Comparison of ENCODE assay signal across 8 mouse cellular contexts in the genomic region with DNA sequence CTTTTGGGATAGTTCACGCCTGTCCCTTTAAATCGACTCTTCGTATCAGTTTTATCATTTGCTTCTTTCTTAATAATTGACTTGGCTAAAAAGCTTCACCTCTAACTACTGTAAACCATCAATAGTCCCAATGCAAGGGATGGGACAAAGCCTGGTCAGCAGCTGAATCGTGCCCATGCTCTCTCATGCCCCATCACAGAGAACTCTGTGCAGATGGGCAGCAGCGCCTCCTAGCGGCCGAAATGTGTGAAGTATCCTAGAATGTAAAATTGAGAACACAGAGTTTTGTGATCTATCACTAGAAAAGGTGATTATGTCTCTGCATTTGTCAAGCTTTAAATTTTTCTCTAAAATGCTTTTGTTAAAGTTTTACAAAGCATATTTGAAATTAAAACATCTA.
DNase-seq lines count a peak whose midpoint lies in the region; ATAC-seq and TF ChIP-seq lines count a peak whose summit lies in the region.

No protein-coding gene starts in this region.

- no peak overlapping the region for H3K9ac ChIP-seq in neural tube, embryonic 15.5 days (replicated peaks)
- no peak overlapping the region for H3K9ac ChIP-seq in embryonic facial prominence, embryonic 14.5 days (ENCODE audit: low read depth, low read length)
- no peak overlapping the region for H3K9ac ChIP-seq in neural tube, embryonic 12.5 days

- H3K27me3 ChIP-seq in neural tube, embryonic 15.5 days (replicated peaks) = no peaks in the 10 kb centered on the region
- no peaks in the 10 kb centered on the region for H3K27me3 ChIP-seq in embryonic facial prominence, embryonic 14.5 days (replicated peaks; ENCODE audit: control insufficient read depth, insufficient read depth, low read length)
- no peaks in the 10 kb centered on the region for H3K27me3 ChIP-seq in kidney, adult 2 months (replicated peaks; ENCODE audit: control insufficient read depth, insufficient read depth, low read length)
- no peaks in the 10 kb centered on the region for H3K27me3 ChIP-seq in limb, embryonic 10.5 days (ENCODE audit: low read depth, poor library complexity, severe bottlenecking)
- H3K27me3 ChIP-seq in neural tube, embryonic 12.5 days (replicated peaks) = no peaks in the 10 kb centered on the region

- H3K4me3 ChIP-seq in neural tube, embryonic 15.5 days (replicated peaks) = no peak overlapping the region
- H3K4me3 ChIP-seq in bone marrow macrophage, adult 2 months (ENCODE audit: insufficient read depth, low read length) = no peak overlapping the region
- no peak overlapping the region for H3K4me3 ChIP-seq in embryonic facial prominence, embryonic 14.5 days (ENCODE audit: low read depth, low read length)
- H3K4me3 ChIP-seq in kidney, adult 2 months (ENCODE audit: insufficient read depth, low read depth, low read length) = no peak overlapping the region
- no peak overlapping the region for H3K4me3 ChIP-seq in limb, embryonic 10.5 days
- H3K4me3 ChIP-seq in neural tube, embryonic 12.5 days = no peak overlapping the region

- no peaks in the 10 kb centered on the region for H3K9me3 ChIP-seq in neural tube, embryonic 15.5 days (replicated peaks)
- no peaks in the 10 kb centered on the region for H3K9me3 ChIP-seq in embryonic facial prominence, embryonic 14.5 days (ENCODE audit: control insufficient read depth, low read length)
- no peaks in the 10 kb centered on the region for H3K9me3 ChIP-seq in limb, embryonic 10.5 days (replicated peaks)
- H3K9me3 ChIP-seq in neural tube, embryonic 12.5 days = no peaks in the 10 kb centered on the region

- no peak for TF ChIP-seq POLR2A in bone marrow macrophage, adult 2 months (IDR thresholded peaks at IDR 0.05; ENCODE audit: borderline replicate concordance, low read depth, low read length)
- no peak for TF ChIP-seq POLR2A in kidney, adult 2 months (IDR thresholded peaks at IDR 0.05; ENCODE audit: low read depth, low read length)

- H3K36me3 ChIP-seq in neural tube, embryonic 15.5 days = no peaks in the 10 kb centered on the region
- H3K36me3 ChIP-seq in embryonic facial prominence, embryonic 14.5 days (ENCODE audit: control insufficient read depth, insufficient read depth, low read length) = no peaks in the 10 kb centered on the region
- H3K36me3 ChIP-seq in kidney, adult 2 months (ENCODE audit: control insufficient read depth, insufficient read depth, low read length) = no peaks in the 10 kb centered on the region
- H3K36me3 ChIP-seq in limb, embryonic 10.5 days = no peaks in the 10 kb centered on the region
- H3K36me3 ChIP-seq in neural tube, embryonic 12.5 days = no peaks in the 10 kb centered on the region

- no peak overlapping the region for H3K4me2 ChIP-seq in neural tube, embryonic 15.5 days
- H3K4me2 ChIP-seq in embryonic facial prominence, embryonic 14.5 days (ENCODE audit: low read depth, low read length) = no peak overlapping the region
- H3K4me2 ChIP-seq in neural tube, embryonic 12.5 days (replicated peaks) = no peak overlapping the region

- DNase-seq in neural tube, embryonic 10.5 days (ENCODE audit: extremely low spot score, low spot score) = peak; percentile 86
- DNase-seq in embryonic facial prominence, embryonic 14.5 days (ENCODE audit: low spot score) = peak; percentile 53
- DNase-seq in kidney, adult 2 months = peak; percentile 41
- DNase-seq in limb, embryonic 10.5 days (ENCODE audit: low spot score) = peak; percentile 85
- DNase-seq in thymus, postnatal 4 days = peak; percentile 63

- WGBS in neural tube, embryonic 15.5 days = 37% methylated on average over 7 of the region's 7 CpGs
- 39% methylated on average over 7 of the region's 7 CpGs for WGBS in embryonic facial prominence, embryonic 14.5 days
- WGBS in kidney, adult 2 months = 37% methylated on average over 7 of the region's 7 CpGs
- WGBS in limb, embryonic 10.5 days = 44% methylated on average over 7 of the region's 7 CpGs
- 42% methylated on average over 7 of the region's 7 CpGs for WGBS in neural tube, embryonic 12.5 days

- H3K27ac ChIP-seq in neural tube, embryonic 15.5 days (replicated peaks) = no peak overlapping the region
- no peak overlapping the region for H3K27ac ChIP-seq in bone marrow macrophage, adult 2 months (ENCODE audit: insufficient read depth, low read depth, low read length)
- no peak overlapping the region for H3K27ac ChIP-seq in embryonic facial prominence, embryonic 14.5 days (replicated peaks; ENCODE audit: low read depth, low read length)
- H3K27ac ChIP-seq in kidney, adult 2 months (ENCODE audit: insufficient read depth, low read depth, low read length) = no peak overlapping the region
- H3K27ac ChIP-seq in limb, embryonic 10.5 days = no peak overlapping the region
- H3K27ac ChIP-seq in neural tube, embryonic 12.5 days = no peak overlapping the region

- peak; percentile 88 for TF ChIP-seq CTCF in bone marrow macrophage, adult 2 months (IDR thresholded peaks at IDR 0.05; ENCODE audit: low read depth, low read length)
- peak; percentile 74 for TF ChIP-seq CTCF in kidney, adult 2 months (conservative IDR thresholded peaks at IDR 0.05; ENCODE audit: insufficient read depth, insufficient read length, low read depth, low read length)

- ATAC-seq in neural tube, embryonic 15.5 days (ENCODE audit: low FRiP score) = no peak
- peak; percentile 44; the same call in 1 of the 2 replicates for ATAC-seq in embryonic facial prominence, embryonic 14.5 days (ENCODE audit: low read depth)
- 0 out of 2 replicates have a peak, but pooled peaks have one; percentile 72 for ATAC-seq in neural tube, embryonic 12.5 days (ENCODE audit: low FRiP score, low read depth)

- no peaks in the 10 kb centered on the region for H3K4me1 ChIP-seq in neural tube, embryonic 15.5 days
- no peaks in the 10 kb centered on the region for H3K4me1 ChIP-seq in bone marrow macrophage, adult 2 months (ENCODE audit: control insufficient read depth, insufficient read depth, low read length)
- H3K4me1 ChIP-seq in embryonic facial prominence, embryonic 14.5 days (ENCODE audit: control insufficient read depth, insufficient read depth, low read length) = no peaks in the 10 kb centered on the region
- H3K4me1 ChIP-seq in kidney, adult 2 months (ENCODE audit: control insufficient read depth, insufficient read depth, low read length) = no peaks in the 10 kb centered on the region
- H3K4me1 ChIP-seq in limb, embryonic 10.5 days = no peaks in the 10 kb centered on the region
- no peaks in the 10 kb centered on the region for H3K4me1 ChIP-seq in neural tube, embryonic 12.5 days
